Mouse (Mus musculus) liver, embryonic 14.5 days (tissue): ENCODE data around the gene Armh1. TPM values are rescaled to one million over a fixed set of nuclear protein-coding genes. Genes with fewer than 3 reads are reported as not detected.

Source experiments
- ATAC-seq: fragments of 200-750 bp; cut with Nextera tagmentation; 2 replicates; pipeline ENCODE4 v1.8.0; 2017; ENCODE audit warnings: moderate number of reproducible peaks, mild to moderate bottlenecking, moderate library complexity; ENCODE audit not compliant: insufficient read depth
- DNase-seq, 3 experiments: peaks; one replicate each; pipeline ENCODE4 v3.0.0-alpha.2; 2012 to 2013; ENCODE audit warnings: low read depth in 3 of 3, low spot score in 3 of 3
- H3K27ac ChIP-seq: fragments of 300-500 bp; sonication (generic); 2 replicates; pipeline ENCODE4 v1.5.1; 2014; ENCODE audit warnings: moderate library complexity, mild to moderate bottlenecking, control low read depth, inconsistent platforms
- H3K27me3 ChIP-seq: fragments of 300-500 bp; sonication (generic); 2 replicates; pipeline ENCODE4 v1.6.1; 2014; ENCODE audit warnings: mild to moderate bottlenecking, low read length, moderate library complexity; ENCODE audit not compliant: control insufficient read depth, insufficient read depth
- H3K36me3 ChIP-seq: fragments of 300-500 bp; sonication (generic); replicated peaks from 2 replicates; pipeline ENCODE4 v1.6.1; 2014; ENCODE audit warnings: low read depth; ENCODE audit not compliant: control insufficient read depth, insufficient read depth
- H3K4me1 ChIP-seq, 2 experiments: fragments of 200-500 bp in 1 of 2; fragments of 300-500 bp in 1 of 2; sonication (generic) in 1 of 2; replicated peaks; 2 replicates each; pipeline ENCODE4 v1.6.1; 2012 to 2014; ENCODE audit warnings: antibody characterized with exemption in 1 of 2, inconsistent platforms in 1 of 2, low read length in 1 of 2; ENCODE audit not compliant: control insufficient read depth in 2 of 2, insufficient read depth in 2 of 2
- H3K4me2 ChIP-seq: fragments of 300-500 bp; sonication (generic); 2 replicates; pipeline ENCODE4 v1.6.1; 2014; ENCODE audit warnings: low read depth, mild to moderate bottlenecking, control low read depth, moderate library complexity
- H3K4me3 ChIP-seq, 2 experiments: fragments of 200-500 bp in 1 of 2; fragments of 300-500 bp in 1 of 2; sonication (generic) in 1 of 2; 2 replicates each; pipeline ENCODE4 v1.5.1; 2012 to 2014; ENCODE audit warnings: low read depth in 2 of 2, low read length in 2 of 2, mild to moderate bottlenecking in 2 of 2, control low read depth in 1 of 2, inconsistent platforms in 1 of 2, moderate library complexity in 1 of 2; ENCODE audit not compliant: insufficient read depth in 1 of 2
- H3K9ac ChIP-seq: fragments of 300-500 bp; sonication (generic); replicated peaks from 2 replicates; pipeline ENCODE4 v1.6.1; 2014; ENCODE audit warnings: mild to moderate bottlenecking, control low read depth, moderate library complexity
- H3K9me3 ChIP-seq: fragments of 300-500 bp; sonication (generic); 2 replicates; pipeline ENCODE4 v1.6.1; 2016; ENCODE audit warnings: low read length, mixed read lengths; ENCODE audit not compliant: control insufficient read depth
- CTCF ChIP-seq: IDR thresholded peaks from 2 replicates; pipeline ENCODE4 v1.5.1; 2016; ENCODE audit warnings: antibody characterized with exemption, low read depth, control low read depth
- EP300 ChIP-seq: IDR thresholded peaks from 2 replicates; pipeline ENCODE4 v1.6.1; 2016; ENCODE audit warnings: antibody characterized with exemption, low read depth
- WGBS: fragments of 180-500 bp; shearing (Covaris S2); extraction: QIAGEN DNeasy Blood & Tissue Kit; methylation state at CpG from one replicate; pipeline ENCODE4 v1.1.7; 2014; ENCODE audit not compliant: insufficient replicate concordance; 5-methylcytosine and 5-hydroxymethylcytosine counted together
- polyA plus RNA-seq, 2 experiments: library from polyadenylated mRNA; depleted of rRNA in 1 of 2; stranded (reverse) in 1 of 2; unstranded in 1 of 2; fragments of >200 nt; fragmentation: Nextera tagmentation in 1 of 2; extraction: Ambion mirVana in 1 of 2; gene quantifications; 2 replicates each; pipeline versions ENCODE4 v1.2.1 to v1.2.3; 2012 to 2014

The Armh1 gene
- polyA plus RNA-seq, 2 experiments, result not detected

DNA sequence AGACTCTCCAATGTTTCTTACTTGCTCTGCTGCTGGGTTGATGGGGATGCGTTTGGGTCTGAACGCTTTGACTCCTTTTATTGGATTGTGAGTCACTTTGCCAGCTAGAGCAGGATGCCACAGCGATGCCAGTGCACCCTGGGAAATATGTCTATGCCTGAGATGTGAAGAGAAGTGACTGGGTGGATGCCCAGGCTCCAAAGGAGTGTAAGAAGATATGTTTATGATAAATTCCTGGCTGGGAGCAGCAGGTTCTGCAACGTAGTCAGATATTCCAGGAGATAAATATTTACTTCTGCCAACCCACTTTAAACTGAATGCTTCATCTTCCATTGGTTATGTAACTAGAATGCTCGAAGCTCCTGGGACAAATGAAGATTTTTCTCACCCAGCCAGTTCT lies 34.9 kb downstream of the Armh1 start:
- DNase-seq, result no peak
- Histone ChIP-seq H3K9ac (no peak overlapping the region), H3K27me3 (no peaks in the 10 kb centered on the region), H3K9me3 (no peaks in the 10 kb centered on the region), H3K4me3 (no peak overlapping the region), H3K4me1 (peaks cover 0 to 4% of the 10 kb centered on the region in 2 experiments; a peak in 1 of 4 replicates), H3K36me3 (no peaks in the 10 kb centered on the region), H3K4me2 (no peak overlapping the region), H3K27ac (no peak overlapping the region)
- ATAC-seq, result no peak
- WGBS, result 68% methylated on average over 5 of the region's 5 CpGs
- TF ChIP-seq CTCF, result no peak
- no peak for TF ChIP-seq EP300

DNA sequence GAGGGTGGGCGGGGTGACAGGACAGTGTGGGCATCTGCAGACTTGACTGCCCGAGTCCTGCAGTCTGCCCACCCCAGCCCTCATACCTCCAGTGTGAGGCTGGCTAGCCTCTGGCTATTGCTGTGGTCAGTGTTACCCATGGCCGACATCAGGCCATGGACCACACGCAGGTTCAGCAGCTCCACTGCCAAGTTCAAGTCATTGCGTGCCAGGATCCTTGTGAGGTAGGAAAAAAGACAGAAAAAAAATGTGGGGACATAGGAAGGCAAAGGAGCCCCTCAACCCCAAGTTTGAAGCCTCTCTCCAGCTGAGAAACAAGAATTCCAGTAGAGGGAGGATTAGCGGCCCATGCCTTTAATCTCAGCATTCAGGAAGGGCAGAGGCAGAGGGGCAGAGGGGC lies 37.7 kb downstream of the Armh1 start:
- 72% methylated on average over 6 of the region's 6 CpGs for WGBS
- no peak overlapping the region for H3K9ac ChIP-seq
- H3K4me3 ChIP-seq, result no peak overlapping the region
- H3K27ac ChIP-seq, result no peak overlapping the region
- ATAC-seq (no peak), DNase-seq (no peak)
- no peaks in the 10 kb centered on the region for H3K27me3 ChIP-seq
- no peak overlapping the region for H3K4me2 ChIP-seq
- peaks cover 0 to 4% of the 10 kb centered on the region in 2 experiments; a peak in 1 of 4 replicates for H3K4me1 ChIP-seq
- H3K9me3 ChIP-seq, result no peaks in the 10 kb centered on the region
- no peak for TF ChIP-seq EP300
- TF ChIP-seq CTCF, result no peak
- no peaks in the 10 kb centered on the region for H3K36me3 ChIP-seq

GRCm38 (mm10) chr4:117210147-117211074 lies 41.5 kb downstream of the Armh1 start:
- Histone ChIP-seq H3K36me3 (no peaks in the 10 kb centered on the region), H3K9me3 (no peaks in the 10 kb centered on the region), H3K4me2 (peak overlapping the region; percentile 18; the same call in 1 of the 2 replicates), H3K27ac (no peak overlapping the region), H3K27me3 (no peaks in the 10 kb centered on the region), H3K4me1 (no peaks in the 10 kb centered on the region), H3K9ac (no peak overlapping the region), H3K4me3 (no peak overlapping the region)
- DNase-seq, result peak; percentile 63 to 70 (median 64)
- TF ChIP-seq CTCF, result peak; percentile 83
- TF ChIP-seq EP300, result no peak
- ATAC-seq, result peak; percentile 84
- 3% methylated on average over 20 of the region's 20 CpGs for WGBS

- WGBS, result 71% methylated on average over 6 of the region's 6 CpGs
- no peaks in the 10 kb centered on the region for H3K9me3 ChIP-seq
- no peaks in the 10 kb centered on the region for H3K27me3 ChIP-seq
- H3K27ac ChIP-seq, result no peak overlapping the region
- no peaks in the 10 kb centered on the region for H3K36me3 ChIP-seq
- no peak for ATAC-seq
- H3K9ac ChIP-seq, result no peak overlapping the region
- DNase-seq, result no peak
- H3K4me1 ChIP-seq, result no peaks in the 10 kb centered on the region
- H3K4me2 ChIP-seq, result no peak overlapping the region
- H3K4me3 ChIP-seq, result no peak overlapping the region
- TF ChIP-seq CTCF (no peak), EP300 (no peak)
Measured at GRCm38 (mm10) chr4:117209592-117209991, 42.3 kb downstream of the Armh1 start.

DNA sequence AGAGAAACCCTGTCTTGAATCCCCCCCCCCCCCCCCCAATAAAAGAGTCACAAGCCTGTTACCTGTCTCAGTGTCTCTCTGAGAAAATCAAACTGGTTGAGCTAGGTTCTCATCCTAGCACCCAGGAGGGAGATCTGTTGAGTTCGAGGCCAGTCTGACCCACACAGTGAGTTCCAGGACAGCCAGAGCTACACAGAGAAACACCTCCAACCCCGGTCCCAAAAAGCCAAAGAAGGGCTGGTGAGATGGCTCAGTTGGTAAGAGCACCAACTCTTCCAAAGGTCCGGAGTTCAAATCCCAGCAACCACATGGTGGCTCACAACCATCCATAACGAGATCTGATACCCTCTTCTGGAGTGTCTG lies 49.0 kb downstream of the Armh1 start:
- Histone ChIP-seq H3K9me3 (no peaks in the 10 kb centered on the region), H3K4me1 (peaks cover 0 to 3% of the 10 kb centered on the region in 2 experiments; a peak in 1 of 4 replicates), H3K36me3 (no peaks in the 10 kb centered on the region), H3K4me2 (no peak overlapping the region), H3K9ac (no peak overlapping the region), H3K27ac (no peak overlapping the region), H3K27me3 (no peaks in the 10 kb centered on the region), H3K4me3 (no peak overlapping the region)
- ATAC-seq (no peak), DNase-seq (no peak)
- WGBS, result 37% methylated on average over 4 of the region's 4 CpGs
- TF ChIP-seq EP300 (no peak), CTCF (no peak)
